Mouse (Mus musculus) brain, embryonic 18.5 days (tissue): ENCODE data around the gene Krt77.

Experiments
- DNase-seq: peaks from one replicate; pipeline ENCODE4 v3.0.0-alpha.2; 2012; ENCODE audit warnings: low read depth, low spot score

Krt77 gene

GRCm38 (mm10) chr15:101834784-101835328 lies 34.6 kb downstream of the Krt77 start:
- DNase-seq, result no peak

- no peak for DNase-seq
Observed at GRCm38 (mm10) chr15:101833131-101833530, 36.4 kb downstream of the Krt77 start.

DNA sequence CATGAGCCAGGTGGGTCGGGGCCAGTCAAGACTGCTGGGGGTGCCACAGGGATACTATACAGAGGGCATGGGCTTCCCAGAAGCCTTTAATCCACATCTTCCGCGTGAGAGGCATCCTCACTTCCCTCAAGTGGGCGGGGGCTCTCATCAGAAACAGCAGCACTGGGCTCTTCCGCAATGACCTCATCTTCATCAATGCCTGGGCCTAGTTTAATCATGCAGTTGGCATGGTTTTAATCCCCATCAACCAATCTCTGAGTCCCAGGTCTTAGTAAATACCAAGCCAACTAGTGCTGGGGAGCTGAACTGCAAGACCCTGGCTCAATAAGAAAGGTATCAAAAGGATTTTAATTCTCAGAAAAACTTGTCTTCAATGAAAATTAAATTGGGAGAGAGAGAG lies 40.1 kb downstream of the Krt77 start:
- no peak for DNase-seq

DNA sequence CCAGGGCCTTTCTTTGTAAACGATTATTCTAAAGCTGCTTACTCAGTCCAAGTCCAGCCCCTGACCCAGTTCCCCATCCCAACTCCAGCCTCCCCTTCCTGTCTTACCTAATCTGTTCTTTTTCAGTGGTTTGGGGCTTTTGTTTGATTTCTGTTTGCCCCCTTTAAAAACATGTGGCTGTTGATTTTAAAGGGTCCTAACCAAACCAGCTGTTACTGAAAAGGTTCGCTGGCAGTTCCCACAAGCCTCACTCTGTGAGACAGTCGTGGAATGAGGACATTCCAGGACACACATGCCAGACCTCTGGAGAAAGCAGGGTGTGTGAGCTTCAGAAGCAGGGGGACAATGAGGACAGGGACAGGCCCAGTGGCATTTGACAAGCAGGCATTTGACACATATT lies 47.7 kb downstream of the Krt77 start:
- DNase-seq, result no peak

DNA sequence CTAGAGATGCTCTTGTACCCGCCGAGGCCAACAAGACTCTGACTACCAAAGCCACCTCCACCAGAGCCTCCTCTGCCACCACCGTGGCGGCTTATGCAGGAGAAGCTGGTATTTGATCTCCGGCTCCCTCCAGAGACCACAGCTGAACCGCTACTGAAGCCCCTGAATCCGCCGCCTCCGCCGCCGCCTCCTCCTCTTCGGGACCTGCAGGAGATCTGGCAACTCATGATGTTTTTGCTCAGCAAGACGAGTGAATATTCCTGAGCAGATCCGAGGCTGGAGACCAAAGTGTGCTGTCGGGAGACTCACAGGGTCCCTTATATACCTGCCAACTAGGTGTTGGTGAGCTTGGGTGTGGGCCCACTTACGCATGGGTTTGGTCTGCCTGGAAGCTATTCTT lies 51.6 kb downstream of the Krt77 start, which contains the start of gene Krt2:
TSS of gene Krt2 (minus strand) at position 295 of the 400 bp plus-strand sequence.
- no peak for DNase-seq
